16 mouse cellular contexts compared by ENCODE assay signal in genomic region chr12:103311921-103312320, GRCm38 (mm10). TPM values are rescaled to one million over a fixed set of nuclear protein-coding genes. Genes with fewer than 3 reads are reported as not detected.
A peak's percentile ranks its signal among the peaks of the same experiment; 100 is the strongest.
DNase-seq lines count a peak whose midpoint lies in the region; ATAC-seq and TF ChIP-seq lines count a peak whose summit lies in the region.
"Had no signal": no experiment of that assay in that cellular context is flagged by ENCODE, and none has a peak within 500 bp of the region (broad histone marks: within the 10 kb centered on the region; RNA-seq: fewer than 3 reads in every experiment).

No protein-coding gene starts in this region.

- TF ChIP-seq CTCF in liver, embryonic 14.5 days (IDR thresholded peaks at IDR 0.05; ENCODE audit: low read depth): no peak

- H3K27me3 ChIP-seq in liver, embryonic 12.5 days (replicated peaks): peaks cover 45% of the 10 kb centered on the region
- no peaks in the 10 kb centered on the region; the same call in 1 of the 2 replicates for H3K27me3 ChIP-seq in liver, embryonic 14.5 days (ENCODE audit: control insufficient read depth, insufficient read depth, low read length)
- H3K27me3 ChIP-seq in hindbrain, embryonic 14.5 days (ENCODE audit: control insufficient read depth, insufficient read depth, low read length): peaks cover 9% of the 10 kb centered on the region; the same call in 1 of the 2 replicates
- H3K27me3 ChIP-seq: forebrain, embryonic 15.5 days had no signal

- no peak for ATAC-seq in liver, embryonic 12.5 days
- peak; percentile 35; the same call in 1 of the 2 replicates for ATAC-seq in liver, embryonic 14.5 days (ENCODE audit: insufficient read depth)
- ATAC-seq in hindbrain, embryonic 14.5 days (ENCODE audit: low FRiP score): no peak
- ATAC-seq: forebrain, embryonic 15.5 days; intestine, embryonic 15.5 days had no signal

- TF ChIP-seq EP300 in liver, embryonic 14.5 days (IDR thresholded peaks at IDR 0.05; ENCODE audit: low read depth): no peak

- 0 out of 2 replicates have a peak, but pooled peaks cover 8% of the 10 kb centered on the region for H3K9me3 ChIP-seq in liver, embryonic 12.5 days (replicated peaks)
- H3K9me3 ChIP-seq in liver, embryonic 14.5 days (ENCODE audit: control insufficient read depth, low read length): no peaks in the 10 kb centered on the region; the same call in 1 of the 2 replicates
- no peaks in the 10 kb centered on the region for H3K9me3 ChIP-seq in hindbrain, embryonic 14.5 days (ENCODE audit: control insufficient read depth, low read length)
- H3K9me3 ChIP-seq: forebrain, embryonic 15.5 days; intestine, embryonic 15.5 days had no signal

- no peak overlapping the region for H3K9ac ChIP-seq in liver, embryonic 12.5 days
- no peak overlapping the region for H3K9ac ChIP-seq in liver, embryonic 14.5 days (replicated peaks)
- no peak overlapping the region for H3K9ac ChIP-seq in hindbrain, embryonic 14.5 days
- H3K9ac ChIP-seq: forebrain, embryonic 15.5 days; intestine, embryonic 15.5 days had no signal

- 63% methylated on average over 8 of the region's 8 CpGs for WGBS in liver, embryonic 12.5 days (ENCODE audit: insufficient replicate concordance)
- WGBS in liver, embryonic 14.5 days (ENCODE audit: insufficient replicate concordance): 66% methylated on average over 8 of the region's 8 CpGs
- 72% methylated on average over 8 of the region's 8 CpGs for WGBS in hindbrain, embryonic 14.5 days

- H3K4me1 ChIP-seq in liver, embryonic 12.5 days: no peaks in the 10 kb centered on the region
- H3K4me1 ChIP-seq in liver, embryonic 14.5 days (replicated peaks; ENCODE audit: control insufficient read depth in 2 of 2, insufficient read depth in 2 of 2, low read length in 1 of 2): peaks cover 0 to 2% of the 10 kb centered on the region in 2 experiments; a peak in 1 of 4 replicates
- H3K4me1 ChIP-seq in hindbrain, embryonic 14.5 days (replicated peaks; ENCODE audit: control insufficient read depth, insufficient read depth, low read length): peaks cover 32% of the 10 kb centered on the region
- H3K4me1 ChIP-seq: intestine, embryonic 15.5 days had no signal

- peak; percentile 95 for DNase-seq in heart, adult 11 months
- no peak for DNase-seq in heart, postnatal 4 days
- peak; percentile 10 for DNase-seq in liver
- no peak for DNase-seq in liver, embryonic 14.5 days (ENCODE audit: low read depth in 3 of 3, low spot score in 3 of 3)
- DNase-seq in lung, postnatal 36 days: peak; percentile 91
- DNase-seq in right cerebral cortex, adult 18-20 months: no peak
- no peak for DNase-seq in hindbrain, embryonic 14.5 days (ENCODE audit: low spot score)
- DNase-seq: cerebellum, adult 11-12 months; gastrocnemius, postnatal 10 days had no signal

- no peaks in the 10 kb centered on the region for H3K36me3 ChIP-seq in liver, embryonic 12.5 days
- H3K36me3 ChIP-seq in liver, embryonic 14.5 days (replicated peaks; ENCODE audit: control insufficient read depth, insufficient read depth, low read depth): no peaks in the 10 kb centered on the region
- no peaks in the 10 kb centered on the region for H3K36me3 ChIP-seq in hindbrain, embryonic 14.5 days (replicated peaks; ENCODE audit: control insufficient read depth, insufficient read depth)
- H3K36me3 ChIP-seq: forebrain, embryonic 15.5 days; intestine, embryonic 15.5 days had no signal

- no peak overlapping the region for H3K27ac ChIP-seq in liver, embryonic 12.5 days
- H3K27ac ChIP-seq in liver, embryonic 14.5 days: no peak overlapping the region
- H3K27ac ChIP-seq in hindbrain, embryonic 14.5 days: no peak overlapping the region
- H3K27ac ChIP-seq: forebrain, embryonic 15.5 days; intestine, embryonic 15.5 days had no signal

- no peak overlapping the region for H3K4me3 ChIP-seq in liver, embryonic 12.5 days
- H3K4me3 ChIP-seq in liver, embryonic 14.5 days (ENCODE audit: insufficient read depth in 1 of 2, low read depth in 2 of 2, low read length in 2 of 2): no peak overlapping the region
- H3K4me3 ChIP-seq in hindbrain, embryonic 14.5 days (replicated peaks; ENCODE audit: low read length): no peak overlapping the region
- H3K4me3 ChIP-seq: forebrain, embryonic 15.5 days; intestine, embryonic 15.5 days had no signal

- H3K4me2 ChIP-seq in liver, embryonic 12.5 days: no peak overlapping the region
- H3K4me2 ChIP-seq in liver, embryonic 14.5 days (ENCODE audit: low read depth): no peak overlapping the region
- H3K4me2 ChIP-seq in hindbrain, embryonic 14.5 days (replicated peaks): no peak overlapping the region
- H3K4me2 ChIP-seq: forebrain, embryonic 15.5 days; intestine, embryonic 15.5 days had no signal

RNA-seq across cellular contexts. Expression of gene Fam181a, which starts 1.1 kb away (rescaled TPM):
- total RNA-seq in heart, postnatal 4 days (2021): not detected
- not detected in 2 replicates for polyA plus RNA-seq in liver, embryonic 12.5 days (2016; fragmentation: Nextera tagmentation; extraction: Ambion mirVana)
- polyA plus RNA-seq in liver, embryonic 14.5 days (2012; rRNA removed): 0.09 TPM in 1 of 2 replicates, not detected in the other
- not detected in 2 replicates for polyA plus RNA-seq in liver, embryonic 14.5 days (2014; fragmentation: Nextera tagmentation; extraction: Ambion mirVana)
- polyA plus RNA-seq in hindbrain, embryonic 14.5 days (2014; fragmentation: Nextera tagmentation; extraction: Ambion mirVana): 8.3 and 9.1 TPM in 2 replicates
- total RNA-seq: gastrocnemius, postnatal 10 days; heart, postnatal 14 days; megakaryocyte-erythroid progenitor cell, adult 5-6 weeks had no signal
- polyA plus RNA-seq: limb, embryonic 11.5 days; thymus, postnatal 0 days had no signal

RNA-seq across cellular contexts. Expression of gene Asb2, which starts 43.9 kb away (rescaled TPM):
- 100 to 1,000 TPM; 330 to 353 TPM for total RNA-seq in heart, postnatal 4 days (2021)
- polyA plus RNA-seq in liver, embryonic 12.5 days (2016; fragmentation: Nextera tagmentation; extraction: Ambion mirVana): 1.1 and 1.2 TPM in 2 replicates
- 3.6 TPM in 2 replicates for polyA plus RNA-seq in liver, embryonic 14.5 days (2012; rRNA removed)
- 2.1 and 2.5 TPM in 2 replicates for polyA plus RNA-seq in liver, embryonic 14.5 days (2014; fragmentation: Nextera tagmentation; extraction: Ambion mirVana)
- 1.5 and 1.6 TPM in 2 replicates for polyA plus RNA-seq in hindbrain, embryonic 14.5 days (2014; fragmentation: Nextera tagmentation; extraction: Ambion mirVana)

Comparison
In these comparisons a context has a peak if more than half of its experiments do, and no peak if none do; other contexts are left out.
1. DNase-seq: peak in heart, adult 11 months (single experiment), liver (single experiment) and lung, postnatal 36 days (single experiment); none in heart, postnatal 4 days (single experiment), liver, embryonic 14.5 days (0 of 3), right cerebral cortex, adult 18-20 months (single experiment) and hindbrain, embryonic 14.5 days (single experiment).